Mouse (Mus musculus) heart, embryonic 12.5 days (tissue): ENCODE results near the gene Ankrd35. TPM values are rescaled to one million over a fixed set of nuclear protein-coding genes. Genes with fewer than 3 reads are reported as not detected.

Source experiments
- ATAC-seq: fragments of 200-750 bp; cut with Nextera tagmentation; 2 replicates; pipeline ENCODE4 v1.8.0; 2017; ENCODE audit warnings: moderate TSS enrichment, moderate library complexity; ENCODE audit not compliant: insufficient number of reproducible peaks, low FRiP score
- H3K27ac ChIP-seq: fragments of 300-500 bp; sonication (generic); 2 replicates; pipeline ENCODE4 v1.5.1; 2016; ENCODE audit warnings: mild to moderate bottlenecking, moderate library complexity; ENCODE audit not compliant: poor library complexity, severe bottlenecking
- H3K27me3 ChIP-seq: fragments of 300-500 bp; sonication (generic); replicated peaks from 2 replicates; pipeline ENCODE4 v1.6.1; 2016; ENCODE audit warnings: mild to moderate bottlenecking, moderate library complexity
- H3K36me3 ChIP-seq: fragments of 300-500 bp; sonication (generic); 2 replicates; pipeline ENCODE4 v1.6.1; 2016; ENCODE audit warnings: mild to moderate bottlenecking, moderate library complexity
- H3K4me1 ChIP-seq: fragments of 300-500 bp; sonication (generic); replicated peaks from 2 replicates; pipeline ENCODE4 v1.6.1; 2016; ENCODE audit warnings: mild to moderate bottlenecking
- H3K4me2 ChIP-seq: fragments of 300-500 bp; sonication (generic); 2 replicates; pipeline ENCODE4 v1.6.1; 2016; ENCODE audit warnings: mild to moderate bottlenecking, moderate library complexity
- H3K4me3 ChIP-seq: fragments of 300-500 bp; sonication (generic); 2 replicates; pipeline ENCODE4 v1.5.1; 2016; ENCODE audit warnings: mild to moderate bottlenecking
- H3K9ac ChIP-seq: fragments of 300-500 bp; sonication (generic); 2 replicates; pipeline ENCODE4 v1.6.1; 2016; ENCODE audit warnings: mild to moderate bottlenecking, moderate library complexity
- H3K9me3 ChIP-seq: fragments of 300-500 bp; sonication (generic); replicated peaks from 2 replicates; pipeline ENCODE4 v1.6.1; 2016; ENCODE audit warnings: mild to moderate bottlenecking, moderate library complexity
- WGBS: fragments of 180-500 bp; shearing (Covaris S2); methylation state at CpG from one replicate; pipeline ENCODE4 v1.1.7; 2016; 5-methylcytosine and 5-hydroxymethylcytosine counted together
- polyA plus RNA-seq: library from polyadenylated mRNA; unstranded; fragments of >200 nt; fragmentation: Nextera tagmentation; extraction: Ambion mirVana; gene quantifications from 2 replicates; pipeline ENCODE4 v1.2.1, GENCODE M21; 2016

The Ankrd35 gene
- polyA plus RNA-seq, 1 experiment from 2014 or later, result 0.23 TPM

DNA sequence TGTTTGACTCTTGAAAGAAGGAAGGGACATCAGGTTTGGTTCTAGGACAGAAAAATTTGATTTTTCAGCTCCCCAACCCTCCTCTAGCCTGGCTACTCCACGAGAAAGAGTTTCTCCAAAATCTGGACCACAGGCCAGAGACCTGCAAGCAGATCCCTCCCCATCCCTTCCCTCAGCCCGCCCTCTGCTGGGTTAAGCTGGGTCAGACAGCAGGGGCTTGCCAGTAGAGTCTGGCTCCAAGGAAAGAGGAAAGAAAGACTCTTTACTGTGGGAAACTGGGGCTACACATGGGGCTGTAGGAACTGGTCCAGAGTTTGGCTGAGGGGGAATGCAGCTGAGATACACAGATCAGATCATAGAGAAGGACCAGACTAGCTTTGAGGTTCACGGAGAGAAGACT, 22.6 kb downstream of the Ankrd35 start:
- no peak overlapping the region for H3K4me2 ChIP-seq

GRCm38 (mm10) chr3:96693579-96693978, 23.6 kb downstream of the Ankrd35 start:
- H3K4me3 ChIP-seq, result no peak overlapping the region
- H3K4me1 ChIP-seq, result peaks cover 27% of the 10 kb centered on the region
- WGBS, result 77% methylated on average over 1 of the region's 1 CpGs
- H3K9me3 ChIP-seq, result no peaks in the 10 kb centered on the region
- no peak for ATAC-seq
- no peak overlapping the region for H3K4me2 ChIP-seq
- H3K27me3 ChIP-seq, result no peaks in the 10 kb centered on the region; the same call in 1 of the 2 replicates
- no peaks in the 10 kb centered on the region for H3K36me3 ChIP-seq
- no peak overlapping the region for H3K9ac ChIP-seq
- H3K27ac ChIP-seq, result no peak overlapping the region

More for the DNA sequence above, 22.6 kb downstream of the Ankrd35 start:
- H3K36me3 ChIP-seq, result no peaks in the 10 kb centered on the region
- no peaks in the 10 kb centered on the region for H3K9me3 ChIP-seq
- 15% methylated on average over 3 of the region's 3 CpGs for WGBS
- H3K27me3 ChIP-seq, result no peaks in the 10 kb centered on the region; the same call in 1 of the 2 replicates
- H3K4me1 ChIP-seq, result peaks cover 18% of the 10 kb centered on the region
- no peak overlapping the region for H3K27ac ChIP-seq
- H3K4me3 ChIP-seq, result no peak overlapping the region
- H3K9ac ChIP-seq, result no peak overlapping the region
- ATAC-seq, result no peak

- ATAC-seq, result peak; percentile 86
- Histone ChIP-seq H3K4me3 (peak within 1 kb of the TSS; percentile 76), H3K4me2 (peak within 1 kb of the TSS; percentile 84), H3K9me3 (no peaks in the 10 kb centered on the region), H3K36me3 (peaks cover 22% of the 10 kb centered on the region), H3K27me3 (no peaks in the 10 kb centered on the region), H3K9ac (peak within 1 kb of the TSS; percentile 87), H3K27ac (peak within 1 kb of the TSS; percentile 92), H3K4me1 (peaks cover 34% of the 10 kb centered on the region)
- WGBS, result under 1% methylated on average over 35 of the region's 35 CpGs
Observed at GRCm38 (mm10) chr3:96696198-96696765, 26.4 kb downstream of the Ankrd35 start, which contains the start of gene Pias3. Gene Pias3 (plus strand): TSS chr3:96696384.

DNA sequence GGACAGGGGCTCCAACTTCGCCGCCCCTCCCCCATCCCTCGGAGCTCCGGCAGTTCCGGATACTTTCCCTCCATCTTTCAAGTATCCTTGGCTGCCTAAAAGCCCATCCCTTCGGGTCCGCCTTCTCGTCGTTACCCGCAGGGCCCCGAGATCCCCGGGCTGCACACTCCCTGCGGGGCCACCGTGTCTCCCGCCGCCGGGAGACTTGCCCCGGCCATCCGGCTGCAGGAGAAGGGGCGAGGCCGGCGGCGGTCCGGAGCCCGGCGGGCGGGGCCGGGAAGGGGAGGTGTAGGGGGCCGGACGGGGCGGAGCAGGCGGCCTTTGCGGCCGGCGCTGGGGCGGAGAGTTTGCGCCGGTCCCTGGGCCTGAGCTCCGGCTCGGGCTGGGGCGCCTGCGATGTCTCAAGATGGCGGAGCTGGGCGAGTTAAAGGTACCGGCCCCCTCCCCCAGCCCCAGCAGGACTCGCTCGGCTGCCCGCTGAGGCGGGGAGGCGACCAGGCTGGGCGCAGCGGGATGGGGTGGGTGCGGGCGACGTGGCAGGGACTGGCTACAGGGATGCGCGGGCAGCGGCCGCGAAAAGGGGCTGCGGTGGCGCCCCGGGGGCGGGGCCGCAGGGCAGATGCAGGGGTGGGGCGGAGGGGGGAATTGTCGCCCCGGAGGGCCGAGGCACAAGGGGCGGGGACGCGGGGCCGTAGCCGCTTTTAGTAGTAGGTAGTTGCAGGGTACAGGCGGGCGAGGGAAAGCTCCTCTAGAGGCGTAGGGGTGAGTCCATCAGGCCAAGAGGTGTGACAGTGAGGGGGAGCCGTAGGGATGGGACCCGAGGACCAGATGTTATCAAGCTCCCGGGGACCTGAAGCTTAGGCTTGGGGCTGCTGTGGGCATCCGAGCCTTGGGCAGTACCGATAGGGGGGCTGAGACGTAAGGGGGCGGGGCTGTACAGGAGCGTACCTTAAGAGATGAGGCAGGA, 27.1 kb downstream of the Ankrd35 start:
- H3K9me3 ChIP-seq, result no peaks in the 10 kb centered on the region
- H3K27ac ChIP-seq, result peak overlapping the region; percentile 92
- H3K9ac ChIP-seq, result peak overlapping the region; percentile 87
- peaks cover 29% of the 10 kb centered on the region for H3K36me3 ChIP-seq
- peak overlapping the region; percentile 76 for H3K4me3 ChIP-seq
- H3K27me3 ChIP-seq, result no peaks in the 10 kb centered on the region
- under 1% methylated on average over 85 of the region's 85 CpGs for WGBS
- peak overlapping the region; percentile 84 for H3K4me2 ChIP-seq
- H3K4me1 ChIP-seq, result peaks cover 34% of the 10 kb centered on the region
- peak; percentile 96 for ATAC-seq

- Histone ChIP-seq H3K9ac (no peak overlapping the region), H3K4me2 (no peak overlapping the region)
Observed at GRCm38 (mm10) chr3:96698993-96699690, 29.2 kb downstream of the Ankrd35 start.

GRCm38 (mm10) chr3:96700376-96700775, 30.4 kb downstream of the Ankrd35 start:
- H3K36me3 ChIP-seq, result peaks cover 58% of the 10 kb centered on the region

More at GRCm38 (mm10) chr3:96698993-96699690, 29.2 kb downstream of the Ankrd35 start:
- no peak for ATAC-seq
- Histone ChIP-seq H3K4me1 (peaks cover 31% of the 10 kb centered on the region), H3K9me3 (no peaks in the 10 kb centered on the region), H3K27me3 (no peaks in the 10 kb centered on the region), H3K4me3 (no peak overlapping the region), H3K36me3 (peaks cover 46% of the 10 kb centered on the region), H3K27ac (no peak overlapping the region)
- 48% methylated on average over 19 of the region's 19 CpGs for WGBS

GRCm38 (mm10) chr3:96701003-96701402, 31.1 kb downstream of the Ankrd35 start:
- Histone ChIP-seq H3K27ac (no peak overlapping the region), H3K4me1 (peaks cover 18% of the 10 kb centered on the region), H3K9ac (no peak overlapping the region), H3K4me2 (no peak overlapping the region), H3K9me3 (no peaks in the 10 kb centered on the region), H3K27me3 (no peaks in the 10 kb centered on the region), H3K4me3 (no peak overlapping the region), H3K36me3 (peaks cover 60% of the 10 kb centered on the region)
- ATAC-seq, result no peak
- WGBS, result 82% methylated on average over 4 of the region's 4 CpGs

More at GRCm38 (mm10) chr3:96700376-96700775, 30.4 kb downstream of the Ankrd35 start:
- Histone ChIP-seq H3K27ac (no peak overlapping the region), H3K4me2 (no peak overlapping the region), H3K27me3 (no peaks in the 10 kb centered on the region), H3K9ac (no peak overlapping the region), H3K4me1 (peaks cover 25% of the 10 kb centered on the region), H3K4me3 (no peak overlapping the region), H3K9me3 (no peaks in the 10 kb centered on the region)
- no peak for ATAC-seq
- 50% methylated on average over 7 of the region's 7 CpGs for WGBS

DNA sequence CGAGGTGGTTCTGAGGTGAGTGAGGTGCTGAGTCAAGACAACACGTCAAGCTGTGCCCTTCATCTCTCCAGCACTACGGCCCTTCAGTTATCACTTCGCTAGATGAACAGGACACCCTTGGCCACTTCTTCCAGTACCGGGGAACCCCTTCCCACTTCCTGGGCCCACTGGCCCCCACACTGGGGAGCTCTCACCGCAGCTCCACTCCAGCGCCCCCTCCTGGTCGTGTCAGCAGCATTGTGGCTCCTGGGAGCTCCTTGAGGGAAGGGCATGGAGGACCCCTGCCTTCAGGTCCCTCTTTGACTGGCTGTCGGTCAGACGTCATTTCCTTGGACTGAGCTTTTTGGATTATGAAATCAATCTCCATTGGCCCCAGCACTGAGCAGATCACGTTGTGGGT, 34.8 kb downstream of the Ankrd35 start:
- H3K4me2 ChIP-seq, result no peak overlapping the region
- no peaks in the 10 kb centered on the region for H3K9me3 ChIP-seq
- peaks cover 5% of the 10 kb centered on the region; the same call in 1 of the 2 replicates for H3K4me1 ChIP-seq
- H3K4me3 ChIP-seq, result no peak overlapping the region
- H3K27me3 ChIP-seq, result no peaks in the 10 kb centered on the region
- ATAC-seq, result no peak
- H3K36me3 ChIP-seq, result peaks cover 54% of the 10 kb centered on the region
- H3K27ac ChIP-seq, result no peak overlapping the region
- 64% methylated on average over 11 of the region's 11 CpGs for WGBS
- H3K9ac ChIP-seq, result no peak overlapping the region

DNA sequence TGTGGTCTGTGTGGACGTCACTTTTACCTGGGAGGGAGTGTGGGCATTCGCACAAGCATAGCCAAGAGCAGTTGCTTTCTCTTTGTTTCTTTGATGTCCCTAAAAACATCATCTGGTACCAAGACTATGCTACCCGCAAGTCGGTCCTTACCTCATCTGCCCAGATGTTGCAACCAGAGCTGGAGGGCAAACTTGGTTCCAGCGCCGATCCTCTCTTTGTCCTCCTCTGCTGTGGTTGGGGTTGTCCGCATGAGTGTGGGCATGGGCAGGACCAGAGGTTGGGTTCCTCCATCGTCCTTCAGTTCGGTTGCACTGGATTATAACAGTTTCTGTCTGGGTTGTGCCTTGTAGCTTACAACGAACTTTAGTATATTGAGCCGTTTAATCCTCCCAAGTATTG, 36.3 kb downstream of the Ankrd35 start:
- Histone ChIP-seq H3K27me3 (no peaks in the 10 kb centered on the region), H3K9ac (no peak overlapping the region), H3K9me3 (no peaks in the 10 kb centered on the region), H3K4me1 (peaks cover 5% of the 10 kb centered on the region; the same call in 1 of the 2 replicates), H3K4me3 (no peak overlapping the region), H3K4me2 (no peak overlapping the region), H3K27ac (no peak overlapping the region), H3K36me3 (peaks cover 55% of the 10 kb centered on the region)
- ATAC-seq, result no peak
- 90% methylated on average over 11 of the region's 11 CpGs for WGBS

- no peak overlapping the region for H3K4me3 ChIP-seq
- no peak overlapping the region for H3K27ac ChIP-seq
- no peak overlapping the region for H3K4me2 ChIP-seq
- ATAC-seq, result no peak
- peaks cover 5% of the 10 kb centered on the region; the same call in 1 of the 2 replicates for H3K4me1 ChIP-seq
- H3K27me3 ChIP-seq, result no peaks in the 10 kb centered on the region
- H3K9me3 ChIP-seq, result no peaks in the 10 kb centered on the region
- no peak overlapping the region for H3K9ac ChIP-seq
- peaks cover 56% of the 10 kb centered on the region for H3K36me3 ChIP-seq
- WGBS, result 69% methylated on average over 7 of the region's 7 CpGs
Observed at GRCm38 (mm10) chr3:96706984-96707383, 37.1 kb downstream of the Ankrd35 start.
